Mouse (Mus musculus) cerebellum, adult 18-20 months (tissue): ENCODE data around the gene C1s2.
"Not testable (repeated sequence)": the region's sequence is repeated elsewhere in the genome, so short reads cannot be mapped to it uniquely, and the experiment has no call there.

Source experiments
- DNase-seq, 2 experiments: peaks; one replicate each; pipeline ENCODE4 v3.0.0; 2021

Gene C1s2

GRCm38 (mm10) chr6:124635985-124636384, at the start of gene C1s2:
Gene C1s2, minus strand, starts transcription at chr6:124636085.
- DNase-seq: not testable (repeated sequence)

- DNase-seq: peak; percentile 42 to 53
Observed at GRCm38 (mm10) chr6:124683591-124684417, 47.9 kb upstream of the C1s2 start.

- not testable (repeated sequence) for DNase-seq
Observed at GRCm38 (mm10) chr6:124682291-124682690, 46.4 kb upstream of the C1s2 start.

- DNase-seq: no peak
Observed at GRCm38 (mm10) chr6:124679486-124679885, 43.6 kb upstream of the C1s2 start.

GRCm38 (mm10) chr6:124678769-124679168, 42.9 kb upstream of the C1s2 start:
- DNase-seq: no peak

GRCm38 (mm10) chr6:124676171-124676570, 40.3 kb upstream of the C1s2 start:
- DNase-seq: no peak

GRCm38 (mm10) chr6:124674591-124674990, 38.7 kb upstream of the C1s2 start:
- DNase-seq: no peak

- peak; percentile 71 to 75 for DNase-seq
Observed at GRCm38 (mm10) chr6:124673619-124674018, 37.7 kb upstream of the C1s2 start.

- DNase-seq: no peak
Observed at GRCm38 (mm10) chr6:124672100-124672499, 36.2 kb upstream of the C1s2 start.

- DNase-seq: peak; percentile 45 to 54
Observed at GRCm38 (mm10) chr6:124670281-124670900, 34.5 kb upstream of the C1s2 start.

- peak; percentile 84 to 90 for DNase-seq
Observed at GRCm38 (mm10) chr6:124669234-124669859, 33.5 kb upstream of the C1s2 start.

- no peak for DNase-seq
Observed at GRCm38 (mm10) chr6:124665011-124665410, 29.1 kb upstream of the C1s2 start.

GRCm38 (mm10) chr6:124664256-124664655, 28.4 kb upstream of the C1s2 start:
- DNase-seq: no peak

GRCm38 (mm10) chr6:124663424-124663795, 27.5 kb upstream of the C1s2 start:
- no peak for DNase-seq

- DNase-seq: peak; percentile 99
Observed at GRCm38 (mm10) chr6:124662477-124663423, 26.9 kb upstream of the C1s2 start, which contains the start of gene Lpcat3. Gene Lpcat3, plus strand, starts transcription at chr6:124663027.

GRCm38 (mm10) chr6:124661995-124662394, 26.1 kb upstream of the C1s2 start:
- no peak for DNase-seq

GRCm38 (mm10) chr6:124661156-124661806, 25.4 kb upstream of the C1s2 start:
- no peak for DNase-seq

- no peak for DNase-seq
Observed at GRCm38 (mm10) chr6:124658067-124658466, 22.2 kb upstream of the C1s2 start.

- no peak for DNase-seq
Observed at GRCm38 (mm10) chr6:124655893-124656292, 20.0 kb upstream of the C1s2 start.

GRCm38 (mm10) chr6:124646394-124646793, 10.5 kb upstream of the C1s2 start:
- no peak for DNase-seq

GRCm38 (mm10) chr6:124640997-124641396, 5.1 kb upstream of the C1s2 start:
- DNase-seq: peak; percentile 72 to 82

- no peak for DNase-seq
Observed at GRCm38 (mm10) chr6:124640041-124640440, 4.2 kb upstream of the C1s2 start.
